ENCODE assay signal across 17 mouse cellular contexts in the genomic region with DNA sequence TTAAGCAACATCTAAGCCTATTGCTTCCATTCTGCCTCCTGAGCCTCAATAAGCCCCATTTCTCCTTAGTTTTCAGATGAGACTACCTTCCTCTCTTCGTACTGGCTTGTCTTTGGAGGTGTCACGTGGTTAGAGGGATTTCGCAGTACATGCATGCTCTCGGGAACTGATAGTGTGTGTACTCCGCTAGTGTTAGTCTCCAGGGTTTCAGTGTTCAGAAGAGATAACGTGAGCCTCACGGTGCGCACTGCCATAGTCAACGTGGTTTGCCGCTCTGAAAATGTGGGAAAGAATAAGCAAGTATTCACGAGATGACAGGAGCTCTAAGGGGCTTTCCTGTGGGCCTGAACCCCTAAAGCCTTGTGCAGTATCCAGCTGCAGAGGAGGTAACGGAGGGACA. TPM values are rescaled to one million over a fixed set of nuclear protein-coding genes. Genes with fewer than 3 reads are reported as not detected.
DNase-seq lines count a peak whose midpoint lies in the region; ATAC-seq and TF ChIP-seq lines count a peak whose summit lies in the region.
"Had no signal": no experiment of that assay in that cellular context is flagged by ENCODE, and none has a peak within 500 bp of the region (broad histone marks: within the 10 kb centered on the region; RNA-seq: fewer than 3 reads in every experiment).

No protein-coding gene starts in this region.

- TF ChIP-seq CTCF in layer of hippocampus, adult 2 months (conservative IDR thresholded peaks at IDR 0.05) = no peak
- TF ChIP-seq CTCF in kidney, adult 2 months (conservative IDR thresholded peaks at IDR 0.05; ENCODE audit: insufficient read depth, insufficient read length, low read depth, low read length) = no peak

- no peak overlapping the region for H3K27ac ChIP-seq in neural tube, embryonic 12.5 days
- no peak overlapping the region for H3K27ac ChIP-seq in hindbrain, embryonic 15.5 days (replicated peaks)
- H3K27ac ChIP-seq in layer of hippocampus, adult 2 months = no peak overlapping the region
- no peak overlapping the region for H3K27ac ChIP-seq in kidney, adult 2 months (ENCODE audit: insufficient read depth, low read depth, low read length)
- H3K27ac ChIP-seq: limb, embryonic 12.5 days had no signal

- H3K36me3 ChIP-seq in neural tube, embryonic 12.5 days = no peaks in the 10 kb centered on the region
- no peaks in the 10 kb centered on the region for H3K36me3 ChIP-seq in hindbrain, embryonic 15.5 days
- no peaks in the 10 kb centered on the region for H3K36me3 ChIP-seq in kidney, adult 2 months (ENCODE audit: control insufficient read depth, insufficient read depth, low read length)
- H3K36me3 ChIP-seq: limb, embryonic 12.5 days had no signal

- peaks cover 18% of the 10 kb centered on the region for H3K27me3 ChIP-seq in neural tube, embryonic 12.5 days (replicated peaks)
- peaks cover 19% of the 10 kb centered on the region for H3K27me3 ChIP-seq in hindbrain, embryonic 15.5 days
- H3K27me3 ChIP-seq in kidney, adult 2 months (replicated peaks; ENCODE audit: control insufficient read depth, insufficient read depth, low read length) = no peaks in the 10 kb centered on the region; the same call in 1 of the 2 replicates

- peak overlapping the region; percentile 32; the same call in 1 of the 2 replicates for H3K4me2 ChIP-seq in neural tube, embryonic 12.5 days (replicated peaks)
- H3K4me2 ChIP-seq in hindbrain, embryonic 15.5 days = peak overlapping the region; percentile 42
- H3K4me2 ChIP-seq: limb, embryonic 12.5 days had no signal

- 82% methylated on average over 12 of the region's 12 CpGs for WGBS in neural tube, embryonic 12.5 days
- WGBS in hindbrain, embryonic 15.5 days = 53% methylated on average over 12 of the region's 12 CpGs
- 88% methylated on average over 12 of the region's 12 CpGs for WGBS in kidney, adult 2 months

- no peaks in the 10 kb centered on the region for H3K9me3 ChIP-seq in neural tube, embryonic 12.5 days
- H3K9me3 ChIP-seq in hindbrain, embryonic 15.5 days = no peaks in the 10 kb centered on the region
- H3K9me3 ChIP-seq: limb, embryonic 12.5 days had no signal

- TF ChIP-seq POLR2A in kidney, adult 2 months (IDR thresholded peaks at IDR 0.05; ENCODE audit: low read depth, low read length) = no peak

- no peak for ATAC-seq in neural tube, embryonic 12.5 days (ENCODE audit: low FRiP score, low read depth)
- peak; percentile 46; the same call in 1 of the 2 replicates for ATAC-seq in hindbrain, embryonic 15.5 days (ENCODE audit: low FRiP score, low read depth)
- peak; percentile 89 for ATAC-seq in megakaryocyte-erythroid progenitor cell, adult 5-6 weeks (replicated peaks; ENCODE audit: low FRiP score, low TSS enrichment, poor library complexity, severe bottlenecking)
- ATAC-seq: activated CD4-positive, CD25-positive, alpha-beta regulatory T cell, adult 4 months; intestine, postnatal 0 days had no signal

- H3K4me1 ChIP-seq in neural tube, embryonic 12.5 days = peaks cover 5% of the 10 kb centered on the region; the same call in 1 of the 2 replicates
- H3K4me1 ChIP-seq in hindbrain, embryonic 15.5 days (replicated peaks) = peaks cover 17% of the 10 kb centered on the region
- H3K4me1 ChIP-seq in kidney, adult 2 months (ENCODE audit: control insufficient read depth, insufficient read depth, low read length) = no peaks in the 10 kb centered on the region

- DNase-seq in neural tube, embryonic 10.5 days (ENCODE audit: extremely low spot score, low spot score) = no peak
- DNase-seq in layer of hippocampus, adult 2 months (ENCODE audit: low spot score in 2 of 2) = no peak
- no peak for DNase-seq in kidney, adult 2 months
- DNase-seq in adrenal gland, adult 18-20 months (ENCODE audit: low spot score in 2 of 2) = no peak
- DNase-seq: cerebellum, adult 8-10 months; heart, postnatal 14 days; kidney, postnatal 25 days; lung, postnatal 10 days had no signal

- no peak overlapping the region for H3K9ac ChIP-seq in neural tube, embryonic 12.5 days
- H3K9ac ChIP-seq in hindbrain, embryonic 15.5 days = 0 out of 2 replicates have a peak overlapping the region, but pooled peaks have one; percentile 6
- H3K9ac ChIP-seq: limb, embryonic 12.5 days had no signal

- no peak overlapping the region for H3K4me3 ChIP-seq in neural tube, embryonic 12.5 days
- no peak overlapping the region for H3K4me3 ChIP-seq in hindbrain, embryonic 15.5 days
- no peak overlapping the region for H3K4me3 ChIP-seq in layer of hippocampus, adult 2 months
- H3K4me3 ChIP-seq in kidney, adult 2 months (ENCODE audit: insufficient read depth, low read depth, low read length) = no peak overlapping the region
- H3K4me3 ChIP-seq: limb, embryonic 12.5 days had no signal

RNA-seq across cellular contexts. Expression of gene Olig3, which starts 41.1 kb away (rescaled TPM):
- polyA plus RNA-seq in neural tube, embryonic 12.5 days (2016; fragmentation: Nextera tagmentation; extraction: Ambion mirVana) = 35.7 and 44.0 TPM in 2 replicates
- 11.3 and 11.6 TPM in 2 replicates for polyA plus RNA-seq in hindbrain, embryonic 15.5 days (2015; fragmentation: Nextera tagmentation; extraction: Ambion mirVana)
- total RNA-seq in megakaryocyte-erythroid progenitor cell, adult 5-6 weeks (2014; fragmentation: Nextera tagmentation) = not detected in 2 replicates
- total RNA-seq in megakaryocyte-erythroid progenitor cell, adult 5-6 weeks (2017) = not detected in 2 replicates
- total RNA-seq in layer of hippocampus, adult 2 months (2021) = not detected
- polyA plus RNA-seq in kidney, adult 2 months (2012; rRNA removed) = not detected in 2 replicates
- total RNA-seq in adrenal gland, adult 18-20 months (2021) = not detected
- total RNA-seq: gastrocnemius, adult 8-10 months; left cerebral cortex, adult 18-20 months; monocyte, adult 5-6 weeks had no signal
- polyA plus RNA-seq: activated CD4-positive, CD25-positive, alpha-beta regulatory T cell, adult 4 months; intestine, postnatal 0 days; limb, embryonic 12.5 days had no signal
